Mouse (Mus musculus): ENCODE data around the gene Olfr1206.

Gene Olfr1206

GRCm38 (mm10) chr2:88862931-88863330 is at the start of gene Olfr1206:
Gene Olfr1206 (plus strand): TSS chr2:88863231.
- H3K4me1 ChIP-seq (replicated peaks; ENCODE audit: low read depth, low read length), result no peaks in the 10 kb centered on the region
- H3K4me3 ChIP-seq (replicated peaks; ENCODE audit: low read length), result no peak within 1 kb of the TSS
- H3K9me3 ChIP-seq (ENCODE audit: low read length), result no peaks in the 10 kb centered on the region
- no peaks in the 10 kb centered on the region for H3K27me3 ChIP-seq (ENCODE audit: insufficient read depth, low read length)
- TF ChIP-seq POU5F1 (IDR thresholded peaks at IDR 0.05; ENCODE audit: borderline replicate concordance, low read length), result no peak
- TF ChIP-seq CTCF (conservative IDR thresholded peaks at IDR 0.05; ENCODE audit: low read length), result no peak
- TF ChIP-seq NANOG (IDR thresholded peaks at IDR 0.05; ENCODE audit: borderline replicate concordance, low read length), result no peak
- H3K36me3 ChIP-seq (ENCODE audit: insufficient read depth, low read length), result no peaks in the 10 kb centered on the region

- no peaks in the 10 kb centered on the region for H3K36me3 ChIP-seq (ENCODE audit: insufficient read depth, low read length)
- no peak for TF ChIP-seq CTCF (conservative IDR thresholded peaks at IDR 0.05; ENCODE audit: low read length)
- TF ChIP-seq NANOG (IDR thresholded peaks at IDR 0.05; ENCODE audit: borderline replicate concordance, low read length), result no peak
- no peak for TF ChIP-seq POU5F1 (IDR thresholded peaks at IDR 0.05; ENCODE audit: borderline replicate concordance, low read length)
- no peaks in the 10 kb centered on the region for H3K9me3 ChIP-seq (ENCODE audit: low read length)
- H3K4me3 ChIP-seq (replicated peaks; ENCODE audit: low read length), result no peak within 1 kb of the TSS
- H3K4me1 ChIP-seq (replicated peaks; ENCODE audit: low read depth, low read length), result no peaks in the 10 kb centered on the region
- H3K27me3 ChIP-seq (ENCODE audit: insufficient read depth, low read length), result no peaks in the 10 kb centered on the region
Measured at GRCm38 (mm10) chr2:88814196-88814595, 48.8 kb upstream of the Olfr1206 start, which contains the start of gene Olfr1202. Gene Olfr1202 (plus strand): TSS chr2:88814496.

GRCm38 (mm10) chr2:88829437-88829836 is 33.6 kb upstream of the Olfr1206 start, which contains the start of gene Olfr1205:
Gene Olfr1205 (plus strand): TSS chr2:88829737.
- no peak within 1 kb of the TSS for H3K4me3 ChIP-seq (replicated peaks; ENCODE audit: low read length)
- no peaks in the 10 kb centered on the region for H3K27me3 ChIP-seq (ENCODE audit: insufficient read depth, low read length)
- H3K36me3 ChIP-seq (ENCODE audit: insufficient read depth, low read length), result no peaks in the 10 kb centered on the region
- TF ChIP-seq CTCF (conservative IDR thresholded peaks at IDR 0.05; ENCODE audit: low read length) (no peak), POU5F1 (IDR thresholded peaks at IDR 0.05; ENCODE audit: borderline replicate concordance, low read length) (no peak), NANOG (IDR thresholded peaks at IDR 0.05; ENCODE audit: borderline replicate concordance, low read length) (no peak)
- H3K4me1 ChIP-seq (replicated peaks; ENCODE audit: low read depth, low read length), result no peaks in the 10 kb centered on the region
- H3K9me3 ChIP-seq (ENCODE audit: low read length), result peaks cover 8% of the 10 kb centered on the region; the same call in 1 of the 2 replicates

DNA sequence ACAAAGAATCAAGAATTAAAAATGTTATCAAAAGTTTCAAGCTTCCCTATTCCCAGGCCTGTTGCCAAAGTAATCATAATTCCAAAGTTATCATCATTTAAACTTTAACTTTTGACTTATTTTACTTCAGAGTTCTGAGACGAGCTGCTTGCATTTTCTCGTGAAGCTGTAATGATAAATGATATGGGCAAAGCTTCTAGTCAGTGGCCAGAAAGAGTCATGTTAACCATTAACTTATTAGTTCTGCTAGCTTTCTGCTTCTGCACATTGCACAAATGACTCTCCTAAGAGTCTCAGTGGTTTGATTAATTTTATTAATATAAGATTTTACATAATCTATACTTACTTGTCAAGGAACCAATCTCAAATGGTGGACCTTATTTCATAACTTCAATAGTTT is 24.6 kb upstream of the Olfr1206 start:
- TF ChIP-seq CTCF (conservative IDR thresholded peaks at IDR 0.05; ENCODE audit: low read length), result no peak
- TF ChIP-seq POU5F1 (IDR thresholded peaks at IDR 0.05; ENCODE audit: borderline replicate concordance, low read length), result no peak
- TF ChIP-seq NANOG (IDR thresholded peaks at IDR 0.05; ENCODE audit: borderline replicate concordance, low read length), result no peak
- no peak overlapping the region for H3K4me3 ChIP-seq (replicated peaks; ENCODE audit: low read length)
- no peaks in the 10 kb centered on the region for H3K36me3 ChIP-seq (ENCODE audit: insufficient read depth, low read length)
- no peaks in the 10 kb centered on the region for H3K4me1 ChIP-seq (replicated peaks; ENCODE audit: low read depth, low read length)
- H3K27me3 ChIP-seq (ENCODE audit: insufficient read depth, low read length), result no peaks in the 10 kb centered on the region
- no peaks in the 10 kb centered on the region for H3K9me3 ChIP-seq (ENCODE audit: low read length)

DNA sequence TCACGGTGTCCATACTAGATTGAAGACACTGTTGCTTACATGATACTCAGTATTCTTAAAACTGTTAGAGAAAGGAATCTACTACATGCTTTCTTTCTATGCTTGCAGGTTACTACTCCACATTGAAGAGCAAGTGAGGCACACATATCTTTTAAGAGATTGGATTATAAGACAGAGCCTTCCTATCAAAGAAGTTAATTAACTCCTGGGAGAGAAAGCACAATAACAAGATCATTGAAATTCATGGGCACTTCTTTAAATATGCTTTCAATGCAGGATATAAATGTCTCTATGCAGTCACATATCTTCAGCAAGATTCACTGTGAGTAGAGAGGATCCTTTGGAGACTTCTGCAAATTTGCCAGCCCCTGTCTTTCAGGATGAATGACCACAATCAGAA is 14.0 kb upstream of the Olfr1206 start, which contains the start of gene Olfr1204:
Gene Olfr1204 (plus strand): TSS at position 301 of the 400 bp plus-strand sequence.
- no peaks in the 10 kb centered on the region for H3K27me3 ChIP-seq (ENCODE audit: insufficient read depth, low read length)
- no peaks in the 10 kb centered on the region for H3K9me3 ChIP-seq (ENCODE audit: low read length)
- H3K4me3 ChIP-seq (replicated peaks; ENCODE audit: low read length), result no peak within 1 kb of the TSS
- no peaks in the 10 kb centered on the region for H3K36me3 ChIP-seq (ENCODE audit: insufficient read depth, low read length)
- H3K4me1 ChIP-seq (replicated peaks; ENCODE audit: low read depth, low read length), result no peaks in the 10 kb centered on the region
- no peak for TF ChIP-seq CTCF (conservative IDR thresholded peaks at IDR 0.05; ENCODE audit: low read length)
- no peak for TF ChIP-seq NANOG (IDR thresholded peaks at IDR 0.05; ENCODE audit: borderline replicate concordance, low read length)

DNA sequence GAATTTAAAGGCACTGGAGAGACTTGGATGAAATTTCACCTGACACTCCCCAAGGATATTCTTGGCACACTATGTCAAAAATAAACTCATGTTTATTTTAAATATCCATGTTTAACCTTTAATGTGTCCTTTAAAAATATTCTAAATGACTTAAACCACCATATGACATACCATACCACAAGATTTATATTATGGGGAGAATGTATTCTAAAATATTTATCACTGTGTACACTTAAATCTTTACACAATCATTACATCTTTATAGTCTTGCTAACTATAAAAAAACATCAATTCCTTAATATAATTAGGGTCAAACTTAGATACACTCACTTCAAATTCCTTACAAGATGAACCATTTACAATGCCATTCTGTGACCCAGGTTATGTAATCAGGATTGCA is 39.2 kb downstream of the Olfr1206 start, which contains the start of gene Olfr1208:
Gene Olfr1208 (minus strand): TSS at position 101 of the 400 bp plus-strand sequence.
- Histone ChIP-seq H3K9me3 (ENCODE audit: low read length) (no peaks in the 10 kb centered on the region), H3K4me3 (replicated peaks; ENCODE audit: low read length) (no peak within 1 kb of the TSS), H3K4me1 (replicated peaks; ENCODE audit: low read depth, low read length) (no peaks in the 10 kb centered on the region), H3K36me3 (ENCODE audit: insufficient read depth, low read length) (no peaks in the 10 kb centered on the region), H3K27me3 (ENCODE audit: insufficient read depth, low read length) (no peaks in the 10 kb centered on the region)
- TF ChIP-seq NANOG (IDR thresholded peaks at IDR 0.05; ENCODE audit: borderline replicate concordance, low read length) (no peak), POU5F1 (IDR thresholded peaks at IDR 0.05; ENCODE audit: borderline replicate concordance, low read length) (no peak), CTCF (conservative IDR thresholded peaks at IDR 0.05; ENCODE audit: low read length) (no peak)

DNA sequence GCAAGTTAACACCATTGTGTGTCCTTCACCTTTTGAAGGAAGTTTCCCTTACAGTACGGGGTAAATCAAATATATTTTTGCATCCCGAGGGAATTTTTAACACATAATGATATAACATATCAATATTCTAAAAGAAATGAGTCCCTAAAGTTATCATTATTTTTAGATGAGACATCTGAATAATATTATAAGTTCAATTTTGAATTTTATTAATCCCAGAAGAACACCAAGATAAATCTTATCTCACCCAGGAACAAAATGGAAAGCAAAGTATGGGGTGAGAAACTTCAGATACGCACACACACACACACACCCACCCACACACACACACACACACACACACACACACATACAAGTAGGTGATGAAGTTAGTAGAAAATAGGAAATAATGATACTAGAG is 52.0 kb downstream of the Olfr1206 start, which contains the start of gene Olfr1209:
Gene Olfr1209 (minus strand): TSS at position 101 of the 400 bp plus-strand sequence.
- H3K36me3 ChIP-seq (ENCODE audit: insufficient read depth, low read length), result no peaks in the 10 kb centered on the region
- no peaks in the 10 kb centered on the region for H3K9me3 ChIP-seq (ENCODE audit: low read length)
- H3K4me3 ChIP-seq (replicated peaks; ENCODE audit: low read length), result no peak within 1 kb of the TSS
- no peaks in the 10 kb centered on the region for H3K4me1 ChIP-seq (replicated peaks; ENCODE audit: low read depth, low read length)
- no peaks in the 10 kb centered on the region for H3K27me3 ChIP-seq (ENCODE audit: insufficient read depth, low read length)
- TF ChIP-seq NANOG (IDR thresholded peaks at IDR 0.05; ENCODE audit: borderline replicate concordance, low read length) (no peak), POU5F1 (IDR thresholded peaks at IDR 0.05; ENCODE audit: borderline replicate concordance, low read length) (no peak), CTCF (conservative IDR thresholded peaks at IDR 0.05; ENCODE audit: low read length) (no peak)

All from E14TG2a.4 (cell line).